Mouse (Mus musculus): ENCODE data around the gene Dpp8.
A peak's percentile ranks its signal among the peaks of the same experiment; 100 is the strongest.
"Not testable (repeated sequence)": the region's sequence is repeated elsewhere in the genome, so short reads cannot be mapped to it uniquely, and the experiment has no call there.

The Dpp8 gene

DNA sequence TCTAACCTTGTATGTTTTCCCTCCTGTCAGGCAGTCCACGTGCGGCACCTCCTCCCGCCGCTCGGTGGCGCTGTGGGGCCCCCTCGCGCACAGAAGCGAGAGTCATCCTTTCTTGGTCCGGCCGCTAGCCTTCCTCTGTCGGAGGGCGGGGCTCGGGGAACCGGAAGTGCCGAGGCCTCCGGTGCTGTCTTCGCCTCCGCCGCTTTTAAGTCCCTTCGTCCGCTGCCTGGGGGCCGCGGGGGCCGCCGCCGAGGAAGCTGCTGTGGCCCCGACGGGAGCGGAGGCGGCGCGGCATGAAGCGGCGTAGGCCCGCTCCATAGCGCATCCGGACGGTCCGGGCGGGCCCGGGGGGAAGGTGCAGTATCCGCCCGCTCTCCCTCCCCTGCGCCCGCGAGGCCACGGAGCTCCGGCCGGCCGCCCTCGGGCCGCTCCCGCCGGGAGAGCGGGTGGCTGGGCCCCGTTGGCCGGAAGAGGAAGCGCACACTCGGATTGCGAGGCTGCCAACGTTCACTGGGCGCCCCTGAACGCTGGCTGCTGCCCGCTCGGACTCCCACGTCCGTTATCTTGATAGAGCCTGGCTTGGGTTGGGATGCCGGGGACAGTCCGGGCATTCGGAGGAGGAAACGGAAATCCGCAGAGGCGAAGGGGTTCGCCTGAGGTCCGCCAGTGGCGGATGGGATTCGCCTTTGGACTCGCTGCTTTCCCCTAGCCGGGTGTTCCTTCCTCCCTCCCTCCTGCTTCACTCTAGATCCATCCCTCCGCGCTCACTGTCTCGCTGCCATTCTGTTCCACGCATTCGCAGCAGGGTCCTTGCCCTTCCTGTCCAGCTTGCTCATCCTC lies at the start of gene Dpp8:
Dpp8 (plus strand) TSS at position 146 of the 840 bp plus-strand sequence.
- DNase-seq (ENCODE audit: low read depth, low spot score): peak; percentile 92

DNA sequence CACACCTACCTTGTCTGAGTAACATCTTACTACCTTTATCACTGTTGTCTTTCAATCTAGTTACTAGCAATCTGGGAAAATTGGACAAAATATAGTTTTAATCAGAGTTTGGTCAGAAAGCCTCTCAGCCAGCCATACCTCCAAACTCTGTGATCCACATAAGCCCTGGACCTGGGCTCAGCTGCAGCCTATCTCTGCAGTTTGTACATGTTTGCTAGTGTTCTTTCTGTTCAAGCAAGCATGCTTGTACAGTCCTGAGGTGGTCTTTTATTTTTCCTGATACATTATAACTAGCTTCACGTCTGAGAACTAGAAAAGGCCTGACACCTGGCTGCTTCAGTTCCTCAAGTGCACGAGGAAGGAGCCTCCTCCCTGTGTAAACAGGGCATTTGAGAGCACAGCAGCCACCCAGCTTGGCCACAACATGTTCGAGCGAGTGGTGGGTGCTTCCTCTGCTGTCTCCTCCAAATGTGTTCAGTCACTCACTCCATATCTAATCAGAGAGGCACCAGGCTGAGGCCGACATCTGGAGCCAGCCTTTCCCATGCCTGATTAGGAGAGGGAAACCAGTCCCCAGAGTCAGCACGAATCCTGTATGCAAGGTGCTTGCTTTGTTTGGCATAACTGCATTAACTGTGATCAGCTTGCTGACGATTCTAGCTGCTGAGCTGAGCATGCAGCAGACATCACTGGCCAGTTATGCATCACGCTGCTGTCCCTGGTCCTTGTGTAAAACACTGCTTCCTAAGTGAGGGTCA lies 47.0 kb upstream of the Dpp8 start:
- no peak for DNase-seq (ENCODE audit: low read depth, low spot score)

DNA sequence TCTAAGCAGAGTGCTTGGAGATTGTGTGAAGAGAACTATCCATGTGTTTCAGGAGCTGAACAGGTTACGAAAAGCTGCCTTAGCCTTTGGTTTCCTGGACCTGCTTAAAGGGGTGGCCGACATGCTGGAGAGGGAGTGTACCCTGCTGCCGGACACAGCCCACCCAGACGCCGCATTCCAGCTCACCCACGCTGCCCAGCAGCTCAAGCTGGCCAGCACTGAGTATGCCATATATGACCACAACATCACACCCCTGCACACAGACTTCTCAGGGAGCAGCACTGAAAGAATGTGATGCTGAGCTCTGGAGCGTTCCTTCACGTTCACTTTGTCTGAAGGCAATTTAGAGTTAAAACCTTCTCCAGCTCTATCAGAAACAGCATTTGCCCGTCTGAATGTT lies 46.4 kb upstream of the Dpp8 start:
- no peak for DNase-seq (ENCODE audit: low read depth, low spot score)

DNA sequence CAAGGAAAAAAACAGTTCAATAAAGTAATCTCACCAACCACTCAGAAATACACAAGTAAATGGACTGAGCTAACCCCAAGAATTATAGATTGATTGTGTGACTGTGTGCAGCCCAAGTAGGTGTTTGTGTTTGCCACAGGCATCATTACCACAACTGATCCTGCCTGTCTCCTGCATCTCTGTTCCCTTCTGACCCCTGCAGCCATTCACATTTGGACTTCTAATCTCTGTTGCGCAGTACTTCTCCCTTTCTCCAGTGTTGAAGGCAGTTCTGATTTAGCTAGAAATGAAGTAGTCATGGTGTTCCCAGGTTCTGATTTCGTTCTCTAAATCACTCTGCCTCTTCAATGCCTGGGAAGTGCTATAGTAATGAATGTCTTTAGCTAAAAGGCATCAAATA lies 44.6 kb upstream of the Dpp8 start:
- no peak for DNase-seq (ENCODE audit: low read depth, low spot score)

DNA sequence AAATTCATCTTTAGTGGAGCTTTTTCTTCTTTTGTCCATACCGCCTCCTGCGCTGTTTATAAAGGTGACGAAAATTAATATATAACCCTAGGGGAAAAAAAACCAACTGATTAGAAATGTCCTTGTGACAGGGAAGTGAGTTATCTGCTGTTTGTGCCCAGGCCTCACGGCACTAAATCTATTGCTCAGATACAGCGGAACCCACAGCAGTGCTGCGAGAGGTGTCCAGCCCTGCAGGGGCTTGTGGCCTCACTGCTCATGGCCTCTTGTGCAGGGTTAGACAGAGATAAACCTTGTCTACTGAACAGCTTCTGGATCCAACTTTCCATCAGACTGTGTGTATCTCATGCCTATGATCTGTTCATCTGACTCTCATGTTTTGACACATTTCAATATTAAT lies 43.8 kb upstream of the Dpp8 start:
- DNase-seq (ENCODE audit: low read depth, low spot score): no peak

DNA sequence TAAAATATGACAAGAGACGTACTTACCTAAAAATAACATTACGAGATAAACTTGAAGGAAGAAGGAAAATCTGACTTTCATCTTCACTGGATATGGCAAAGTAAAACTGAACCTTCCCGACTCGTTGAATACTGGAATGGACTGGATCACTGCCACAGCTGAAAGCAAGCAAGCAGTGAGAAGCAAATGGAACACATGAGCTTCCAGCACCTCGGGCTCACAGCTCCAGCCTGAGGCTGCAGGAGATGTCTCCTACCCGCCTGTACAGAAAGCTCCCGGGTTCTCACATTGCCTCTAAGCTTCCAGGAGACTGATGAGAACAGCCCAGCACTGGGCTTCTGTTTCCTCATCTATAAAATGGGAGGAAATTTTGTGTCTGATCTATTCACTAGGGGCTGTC lies 41.9 kb upstream of the Dpp8 start:
- DNase-seq (ENCODE audit: low read depth, low spot score): no peak

DNA sequence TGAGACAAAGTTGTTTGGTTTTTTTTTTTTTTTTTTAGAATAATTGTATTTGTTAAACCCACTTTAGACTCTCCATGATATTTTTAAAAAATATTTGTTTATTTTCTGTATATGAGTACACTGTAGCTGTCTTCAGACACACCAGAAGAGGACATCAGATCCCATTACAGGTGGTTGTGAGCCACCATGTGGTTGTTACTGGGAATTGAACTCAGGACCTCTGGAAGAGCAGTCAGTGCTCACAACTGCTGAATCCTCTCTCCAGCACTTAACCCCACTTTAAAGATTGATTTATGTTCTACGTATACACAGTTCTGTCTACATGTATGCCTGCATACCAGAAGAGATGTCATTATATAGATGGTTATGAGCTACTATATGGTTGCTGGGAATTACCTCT lies 36.8 kb upstream of the Dpp8 start:
- not testable (repeated sequence) for DNase-seq (ENCODE audit: low read depth, low spot score)

DNA sequence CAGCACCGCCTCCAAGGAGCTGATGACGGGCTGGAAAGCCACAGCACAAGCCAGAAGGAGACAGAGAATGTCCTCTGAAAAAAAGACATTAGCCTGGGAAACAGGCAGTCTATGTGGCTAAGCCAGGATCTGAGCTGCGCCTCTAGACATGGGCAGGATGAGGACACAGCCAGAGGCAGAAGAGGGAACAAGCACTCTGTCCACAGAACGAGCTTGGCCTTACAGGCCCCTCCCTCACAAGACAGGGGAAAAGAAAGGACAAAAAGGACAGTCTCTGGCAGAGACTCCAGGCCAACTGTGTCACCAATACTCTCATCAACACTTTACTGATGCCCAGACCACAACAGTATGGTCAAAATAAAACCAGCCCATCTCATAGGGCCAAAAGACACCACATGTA lies 30.7 kb upstream of the Dpp8 start:
- no peak for DNase-seq (ENCODE audit: low read depth, low spot score)

DNA sequence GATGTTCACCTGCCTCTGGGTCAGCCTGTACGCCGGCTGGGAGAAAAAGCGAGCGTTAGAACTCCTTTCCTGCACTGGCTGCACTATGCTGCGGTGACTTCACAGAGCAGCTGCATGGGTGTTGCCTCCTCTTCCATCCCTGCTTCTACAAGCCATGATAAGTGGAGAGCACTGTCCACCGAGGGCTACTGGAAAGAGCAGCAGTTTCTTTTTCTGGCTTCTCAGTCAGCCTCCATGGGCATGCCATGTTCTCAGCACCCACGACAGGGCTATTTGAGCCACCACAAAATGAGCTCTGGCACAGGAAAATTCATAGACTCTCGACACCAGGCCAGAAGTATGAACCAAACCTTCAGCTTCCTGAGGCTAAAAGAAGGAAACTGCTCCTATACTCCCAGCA lies 26.5 kb upstream of the Dpp8 start:
- no peak for DNase-seq (ENCODE audit: low read depth, low spot score)

DNA sequence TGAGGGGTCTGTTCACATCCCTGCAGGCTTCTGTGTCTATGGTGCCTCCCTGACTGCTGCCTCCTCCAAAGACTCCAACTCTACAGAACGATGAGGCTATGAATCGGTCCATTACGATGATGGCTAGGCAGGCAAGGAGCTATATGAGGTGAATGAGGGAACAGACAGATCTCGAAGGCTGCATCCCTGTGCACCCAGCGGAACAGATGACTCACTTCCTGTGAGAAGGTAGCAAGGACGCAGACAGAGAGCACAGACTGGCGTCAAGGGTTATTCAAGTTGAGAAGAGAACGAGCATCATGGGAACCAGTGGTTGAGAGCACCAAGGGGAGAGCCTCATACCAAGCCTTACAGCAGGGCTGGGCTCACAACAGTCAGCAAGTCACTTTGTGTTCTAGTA lies 21.6 kb upstream of the Dpp8 start:
- peak; percentile 55 for DNase-seq (ENCODE audit: low read depth, low spot score)

DNA sequence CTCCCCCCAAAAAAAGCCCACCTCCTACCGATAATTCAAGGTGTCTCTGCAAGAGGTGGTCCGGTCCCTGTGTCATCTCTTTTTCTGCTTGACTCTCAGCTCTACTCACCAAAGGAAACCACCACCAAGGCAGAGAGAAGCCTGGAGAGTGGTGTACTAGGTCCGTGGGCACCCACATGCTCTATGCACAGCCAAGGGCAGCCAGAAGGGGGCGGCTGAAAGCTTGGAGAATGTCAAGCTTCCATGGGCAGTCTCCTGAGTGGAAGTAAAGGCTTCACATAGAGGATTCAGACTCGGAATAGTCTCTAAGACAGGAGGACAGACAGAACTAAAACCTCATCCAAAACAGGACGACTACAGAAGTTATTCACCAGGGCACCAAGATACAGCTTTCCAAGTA lies 20.9 kb upstream of the Dpp8 start:
- peak; percentile 17 for DNase-seq (ENCODE audit: low read depth, low spot score)

DNA sequence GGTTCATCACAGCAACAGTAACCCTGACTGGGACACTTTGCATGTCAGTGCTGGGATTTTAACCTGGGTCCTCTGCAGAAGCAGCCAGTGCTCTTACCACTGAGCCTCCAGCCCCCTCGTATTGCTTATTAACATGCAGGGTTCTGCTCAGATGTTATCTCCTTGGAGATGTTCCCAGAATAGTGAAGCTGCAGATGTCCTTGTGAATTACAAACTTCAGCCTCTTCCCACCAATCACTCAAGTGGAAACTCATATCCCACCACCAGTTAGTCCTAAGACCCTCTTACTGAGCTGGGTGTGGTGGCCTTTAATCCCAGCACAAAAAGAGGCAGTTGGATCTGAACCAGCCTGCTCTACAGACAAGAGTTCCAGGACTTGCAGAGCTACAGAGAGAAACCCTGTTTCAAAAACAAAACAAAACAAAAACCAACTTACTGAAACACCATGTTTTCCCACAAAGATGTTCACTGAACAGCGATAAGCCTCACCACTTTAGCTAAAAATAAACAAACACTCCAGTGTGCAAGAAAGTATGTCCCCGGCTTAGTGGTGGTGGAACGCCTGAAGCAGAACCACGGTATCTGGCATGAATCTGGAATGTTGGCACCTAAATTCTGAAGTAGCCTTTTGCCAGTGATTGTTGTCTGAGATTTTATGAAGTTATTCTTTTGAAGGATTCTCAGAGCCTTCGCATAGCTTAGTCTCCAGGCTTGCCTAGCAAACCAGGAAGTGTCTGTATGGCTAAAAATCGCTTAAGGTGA lies 16.6 kb upstream of the Dpp8 start:
- peak; percentile 31 for DNase-seq (ENCODE audit: low read depth, low spot score)

DNA sequence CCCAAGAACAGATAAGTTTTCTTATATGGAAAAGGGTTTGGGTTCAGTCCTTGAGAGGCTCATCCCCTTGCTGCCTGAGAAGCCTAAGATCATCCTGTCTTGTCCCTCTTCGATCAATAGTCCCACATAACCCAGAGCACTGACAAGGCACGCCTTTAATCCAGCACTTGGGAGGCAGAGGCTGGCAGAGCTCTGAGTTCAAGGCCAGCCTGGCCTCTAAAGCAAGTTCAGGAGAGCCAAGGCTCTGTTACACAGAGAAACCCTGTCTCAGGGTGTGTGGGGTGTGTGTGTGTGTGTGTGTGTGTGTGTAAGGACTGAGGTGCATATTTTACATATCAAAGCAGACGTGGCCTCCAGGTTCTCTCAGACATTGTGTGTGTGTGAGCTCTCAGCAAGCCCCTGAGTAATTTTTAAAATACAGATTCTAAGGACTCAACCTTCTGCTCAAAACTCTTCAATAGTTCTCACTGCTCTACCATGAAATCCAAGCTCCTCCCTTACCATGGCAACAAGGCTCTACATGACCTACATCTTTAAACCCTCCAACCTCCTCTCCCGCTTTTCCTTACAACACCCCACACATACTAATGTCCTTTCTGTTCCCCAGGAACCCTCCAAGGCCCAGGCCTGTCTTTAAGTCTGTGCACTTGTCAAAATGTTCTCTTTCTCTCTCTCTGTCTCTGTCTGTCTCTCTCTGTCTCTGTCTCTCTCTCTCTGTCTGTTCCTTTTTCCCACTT lies 15.8 kb upstream of the Dpp8 start:
- no peak for DNase-seq (ENCODE audit: low read depth, low spot score)

DNA sequence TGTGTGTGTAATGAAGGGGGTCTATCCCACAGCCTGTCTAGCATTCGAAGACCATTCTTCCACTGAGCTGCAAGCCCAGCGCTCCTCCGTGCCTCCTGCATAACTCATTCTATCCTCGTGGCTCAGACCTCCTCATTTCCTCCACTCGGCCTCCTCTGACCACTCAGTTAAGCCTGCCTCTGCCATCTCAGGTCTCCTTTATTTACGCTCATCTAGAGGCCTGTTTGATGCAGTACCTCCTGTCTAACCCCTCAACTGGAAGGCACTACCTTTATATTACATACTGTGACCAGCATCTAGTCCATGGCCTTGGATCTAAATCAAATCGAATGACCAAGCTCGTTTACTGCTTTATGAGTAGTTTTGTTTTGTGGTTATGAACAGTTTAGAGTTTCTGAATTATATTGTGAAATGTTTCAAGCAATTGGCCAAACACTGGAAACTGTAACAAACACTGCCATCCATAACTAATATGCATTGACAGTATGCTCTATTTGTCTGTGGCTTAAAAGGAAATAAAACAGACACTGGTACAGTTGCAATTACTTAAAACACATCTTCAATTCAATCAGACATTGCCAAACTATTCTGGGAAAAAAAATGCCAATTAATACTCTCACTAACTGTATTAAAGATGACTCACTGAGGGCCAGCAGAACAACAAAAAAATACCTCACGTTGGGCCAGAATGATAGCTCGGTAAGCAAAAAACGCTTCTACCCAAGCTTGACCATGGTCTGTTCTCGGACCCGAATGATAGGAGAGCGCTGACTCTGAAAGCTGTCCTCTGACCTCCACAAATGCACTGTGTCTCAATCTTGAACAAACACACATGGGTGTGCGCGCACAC lies 15.0 kb upstream of the Dpp8 start:
- no peak for DNase-seq (ENCODE audit: low read depth, low spot score)

DNA sequence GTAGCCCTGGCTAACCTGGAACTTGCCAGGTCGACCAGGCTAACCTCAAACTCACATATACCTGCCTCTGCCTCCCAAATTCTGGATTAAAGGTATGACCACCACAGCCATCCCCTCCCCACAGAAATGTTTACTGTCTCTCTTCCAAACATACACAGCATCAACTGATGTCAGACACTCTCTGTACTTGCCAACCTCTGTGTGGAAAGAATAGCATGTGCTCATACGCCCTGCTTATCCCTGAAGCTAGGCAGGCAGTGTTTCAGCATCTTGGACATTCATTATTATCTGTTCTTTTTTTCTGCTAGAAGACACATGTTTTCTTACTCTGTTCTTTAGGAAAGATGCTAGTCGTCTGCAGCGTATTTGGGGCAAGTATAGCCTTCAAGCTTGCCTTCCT lies 14.3 kb upstream of the Dpp8 start:
- DNase-seq (ENCODE audit: low read depth, low spot score): no peak

DNA sequence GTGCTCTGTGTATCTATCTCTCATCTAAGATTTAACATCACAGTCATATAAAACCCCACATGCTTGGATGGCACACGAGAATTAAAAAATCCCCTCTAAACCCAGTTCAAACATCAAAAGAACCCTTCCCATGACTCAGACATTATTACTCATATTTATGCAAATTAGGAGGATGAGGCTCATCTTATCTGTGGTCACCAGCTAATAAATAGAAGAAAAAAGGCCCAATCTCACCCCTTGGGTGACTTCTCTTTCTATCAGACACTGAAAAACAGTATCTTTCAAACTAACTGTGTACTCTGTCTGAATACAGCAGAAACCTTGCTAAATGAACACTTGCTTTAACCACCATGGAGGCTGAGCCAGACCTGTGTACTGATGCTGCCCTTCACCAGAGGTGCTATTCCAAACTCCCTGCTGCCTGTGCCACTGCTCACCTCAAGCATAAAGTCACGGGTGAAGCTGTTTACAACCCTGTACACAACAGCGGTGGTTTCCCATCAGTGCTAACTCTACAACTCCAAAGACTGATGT lies 13.6 kb upstream of the Dpp8 start:
- DNase-seq (ENCODE audit: low read depth, low spot score): no peak

DNA sequence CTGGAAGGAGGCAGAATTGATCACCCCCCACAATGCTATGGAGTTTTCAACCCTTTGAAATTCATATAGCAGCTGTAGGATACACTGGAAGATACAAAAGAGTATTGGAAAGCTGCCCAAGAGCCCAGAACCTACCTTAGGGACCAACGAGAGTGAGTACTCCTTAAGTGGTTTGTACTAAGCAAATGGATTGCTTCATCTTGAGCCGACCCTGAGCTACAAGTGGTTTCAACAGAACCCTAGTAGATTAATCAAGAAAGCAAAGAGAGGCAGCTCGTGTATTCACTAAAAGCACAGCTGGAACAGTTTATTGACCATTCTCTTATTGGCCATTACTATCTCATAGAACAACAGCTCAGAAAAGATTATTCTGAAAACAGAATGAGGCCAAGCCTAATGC lies 13.1 kb upstream of the Dpp8 start:
- DNase-seq (ENCODE audit: low read depth, low spot score): no peak

DNA sequence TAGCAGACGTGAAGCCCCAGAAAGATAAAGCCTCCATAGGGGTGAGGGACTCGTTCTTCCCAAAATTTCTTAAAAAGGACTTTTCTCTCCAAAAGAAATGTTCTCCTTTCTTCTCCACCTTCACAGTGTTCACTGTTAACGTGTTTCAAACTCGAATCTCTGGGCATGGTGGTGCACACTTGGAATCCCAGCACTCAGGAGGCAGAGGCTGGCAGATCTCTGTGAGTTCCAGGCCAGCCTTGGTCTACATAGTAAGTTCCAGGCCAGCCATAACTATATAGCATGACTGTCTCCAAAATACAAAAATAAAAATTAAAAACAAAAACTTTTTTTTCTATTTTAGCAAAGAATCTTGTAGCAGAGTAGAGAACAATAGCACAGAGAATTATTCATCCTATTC lies 12.1 kb upstream of the Dpp8 start:
- no peak for DNase-seq (ENCODE audit: low read depth, low spot score)

DNA sequence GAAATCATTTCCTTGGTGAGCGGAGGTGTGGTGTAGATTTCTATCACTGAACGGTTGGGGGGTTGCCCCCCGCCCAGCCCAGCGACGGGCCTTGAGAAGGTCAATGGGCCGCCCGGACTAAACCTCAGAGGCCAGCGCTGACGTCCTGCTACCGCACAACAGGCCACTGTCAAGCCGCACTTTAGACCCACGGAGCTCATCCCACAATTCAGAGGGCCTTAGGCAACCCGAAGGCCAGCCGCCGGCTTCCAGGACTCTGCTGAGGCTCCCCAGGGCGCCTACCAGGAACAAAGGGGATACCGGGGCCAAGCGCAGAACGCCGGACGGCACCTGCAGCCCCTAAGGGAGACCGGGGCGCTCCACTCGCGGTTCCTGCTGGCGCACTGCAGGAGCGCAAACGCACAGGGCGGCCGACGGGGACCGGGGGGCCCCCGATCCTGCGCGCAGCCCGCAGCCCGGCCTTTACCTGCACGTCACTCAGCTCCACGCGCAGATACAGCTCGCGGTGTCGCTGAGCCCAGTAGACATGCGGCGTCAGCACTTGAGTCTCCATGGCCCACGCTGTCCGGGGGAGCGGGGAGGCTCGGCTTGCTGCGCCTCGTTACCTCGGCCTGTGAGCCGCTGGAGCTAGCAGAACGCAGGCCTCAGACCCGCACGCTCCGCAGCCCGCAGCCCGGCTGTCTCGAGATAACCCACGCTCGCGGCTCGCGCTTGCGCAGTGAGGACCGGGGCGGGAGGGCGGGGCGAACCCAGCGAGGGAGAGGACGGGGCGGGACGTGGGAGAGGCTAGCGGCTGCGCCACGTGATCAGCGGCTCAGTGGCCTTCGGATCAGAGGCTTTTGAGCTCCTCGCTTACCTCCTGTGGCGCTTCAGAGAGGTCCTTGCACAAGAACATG lies 11.0 kb upstream of the Dpp8 start, which contains the start of gene Hacd3:
Hacd3 (minus strand) TSS at position 703 of the 896 bp plus-strand sequence.
- DNase-seq (ENCODE audit: low read depth, low spot score): peak; percentile 86
